Mouse (Mus musculus) intestine, postnatal 0 days (tissue): ENCODE measurements around the gene Cd93. TPM values are rescaled to one million over a fixed set of nuclear protein-coding genes. Genes with fewer than 3 reads are reported as not detected.

Experiments
- ATAC-seq: fragments of 200-750 bp; cut with Nextera tagmentation; 2 replicates; pipeline ENCODE4 v1.8.0; 2017; ENCODE audit warnings: mild to moderate bottlenecking, moderate TSS enrichment, moderate library complexity
- H3K27ac ChIP-seq: fragments of 300-500 bp; sonication (generic); 2 replicates; pipeline ENCODE4 v1.5.1; 2014; ENCODE audit warnings: mild to moderate bottlenecking, low read depth, low read length, moderate library complexity
- H3K27me3 ChIP-seq: fragments of 300-500 bp; sonication (generic); replicated peaks from 2 replicates; pipeline ENCODE4 v1.6.1; 2014; ENCODE audit warnings: low read length, mixed read lengths; ENCODE audit not compliant: control insufficient read depth, insufficient read depth
- H3K36me3 ChIP-seq: fragments of 300-500 bp; sonication (generic); 2 replicates; pipeline ENCODE4 v1.6.1; 2014; ENCODE audit warnings: mild to moderate bottlenecking, moderate library complexity; ENCODE audit not compliant: control insufficient read depth, insufficient read depth
- H3K4me1 ChIP-seq: fragments of 300-500 bp; sonication (generic); replicated peaks from 2 replicates; pipeline ENCODE4 v1.6.1; 2014; ENCODE audit warnings: antibody characterized with exemption, low read length, mixed read lengths; ENCODE audit not compliant: control insufficient read depth, insufficient read depth
- H3K4me2 ChIP-seq: fragments of 300-500 bp; sonication (generic); replicated peaks from 2 replicates; pipeline ENCODE4 v1.6.1; 2014; ENCODE audit warnings: low read depth, mild to moderate bottlenecking, moderate library complexity
- H3K4me3 ChIP-seq: fragments of 300-500 bp; sonication (generic); 2 replicates; pipeline ENCODE4 v1.5.1; 2014; ENCODE audit warnings: low read depth, low read length
- H3K9ac ChIP-seq: fragments of 300-500 bp; sonication (generic); 2 replicates; pipeline ENCODE4 v1.6.1; 2014; ENCODE audit warnings: mild to moderate bottlenecking, low read depth, low read length
- H3K9me3 ChIP-seq: fragments of 300-500 bp; sonication (generic); 2 replicates; pipeline ENCODE4 v1.6.1; 2016; ENCODE audit warnings: mixed run types; ENCODE audit not compliant: control insufficient read depth
- CTCF ChIP-seq: sonication (generic); IDR thresholded peaks from 2 replicates; pipeline ENCODE4 v1.5.1; 2016; ENCODE audit warnings: low read depth, mild to moderate bottlenecking, control low read depth, antibody characterized with exemption, moderate library complexity
- WGBS: fragments of 180-500 bp; shearing (Covaris S2); extraction: QIAGEN DNeasy Blood & Tissue Kit; methylation state at CpG from one replicate; pipeline ENCODE4 v1.1.7; 2014; 5-methylcytosine and 5-hydroxymethylcytosine counted together
- polyA plus RNA-seq: library from polyadenylated mRNA; unstranded; fragments of >200 nt; fragmentation: Nextera tagmentation; extraction: Ambion mirVana; gene quantifications from 2 replicates; pipeline ENCODE4 v1.2.1, GENCODE M21; 2015

Cd93 gene
- polyA plus RNA-seq, 1 experiment from 2014 or later: 4.8 TPM

DNA sequence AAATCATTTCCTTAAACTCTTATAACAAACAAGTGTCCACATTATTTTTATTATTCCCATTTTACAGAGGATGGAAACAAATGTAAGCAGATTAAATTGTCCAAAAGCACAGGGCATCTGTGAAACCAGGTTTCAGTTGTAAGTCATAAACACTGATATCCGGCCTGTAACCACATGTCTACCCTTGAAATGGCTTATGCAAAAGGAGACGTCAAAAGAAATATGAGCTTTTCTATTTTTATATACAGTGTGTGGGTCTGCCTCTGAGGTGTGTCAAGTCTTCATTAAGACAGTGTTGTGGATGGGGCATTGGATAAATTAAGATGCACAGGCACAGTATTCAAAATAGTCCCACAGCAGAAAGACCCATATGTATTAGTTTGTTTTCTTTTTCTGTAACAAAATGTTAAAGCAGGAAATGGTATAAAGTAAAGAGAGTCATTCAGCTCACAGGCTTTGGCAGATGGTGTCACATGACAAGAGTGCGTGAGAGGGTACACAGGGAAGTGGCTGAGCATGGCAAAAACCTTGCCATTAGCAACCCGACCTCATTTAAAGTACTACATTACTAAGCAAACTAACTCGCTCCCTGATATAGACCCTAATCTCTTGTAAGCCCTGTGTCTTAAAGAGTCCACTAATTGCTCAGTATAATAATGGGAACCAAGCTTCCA lies 17.5 kb downstream of the Cd93 start:
- H3K4me2 ChIP-seq: no peak overlapping the region
- no peak for ATAC-seq
- H3K27me3 ChIP-seq: no peaks in the 10 kb centered on the region
- 0 out of 2 replicates have a peak, but pooled peaks cover 3% of the 10 kb centered on the region for H3K4me1 ChIP-seq
- no peaks in the 10 kb centered on the region for H3K36me3 ChIP-seq
- no peak overlapping the region for H3K9ac ChIP-seq
- H3K9me3 ChIP-seq: no peaks in the 10 kb centered on the region
- no peak overlapping the region for H3K4me3 ChIP-seq
- WGBS: 65% methylated on average over 5 of the region's 5 CpGs
- H3K27ac ChIP-seq: no peak overlapping the region
- no peak for TF ChIP-seq CTCF

DNA sequence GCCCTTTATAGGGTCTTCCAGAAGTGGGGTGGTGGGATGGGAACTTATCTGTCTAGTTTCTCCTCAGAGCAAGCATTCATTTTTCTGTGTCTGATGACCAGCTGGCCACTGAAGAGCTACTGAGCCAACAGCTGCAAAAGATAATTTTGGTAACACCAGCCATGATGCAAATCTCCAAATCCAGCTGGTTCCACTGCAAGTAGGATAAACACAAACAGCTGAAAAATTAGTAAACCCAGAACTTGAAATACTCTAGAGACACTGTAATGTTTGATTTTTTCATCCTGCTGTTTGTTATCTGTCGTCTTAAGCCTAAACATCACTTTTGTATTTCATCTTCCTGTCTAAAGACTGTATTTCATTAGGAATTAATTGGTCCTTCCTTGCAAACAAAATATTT lies 21.7 kb downstream of the Cd93 start:
- no peak for ATAC-seq
- Histone ChIP-seq H3K4me3 (no peak overlapping the region), H3K9ac (no peak overlapping the region), H3K36me3 (no peaks in the 10 kb centered on the region), H3K4me1 (no peaks in the 10 kb centered on the region), H3K27me3 (no peaks in the 10 kb centered on the region), H3K4me2 (no peak overlapping the region), H3K9me3 (no peaks in the 10 kb centered on the region), H3K27ac (no peak overlapping the region)
- WGBS: 62% methylated on average over 1 of the region's 1 CpGs
- no peak for TF ChIP-seq CTCF

DNA sequence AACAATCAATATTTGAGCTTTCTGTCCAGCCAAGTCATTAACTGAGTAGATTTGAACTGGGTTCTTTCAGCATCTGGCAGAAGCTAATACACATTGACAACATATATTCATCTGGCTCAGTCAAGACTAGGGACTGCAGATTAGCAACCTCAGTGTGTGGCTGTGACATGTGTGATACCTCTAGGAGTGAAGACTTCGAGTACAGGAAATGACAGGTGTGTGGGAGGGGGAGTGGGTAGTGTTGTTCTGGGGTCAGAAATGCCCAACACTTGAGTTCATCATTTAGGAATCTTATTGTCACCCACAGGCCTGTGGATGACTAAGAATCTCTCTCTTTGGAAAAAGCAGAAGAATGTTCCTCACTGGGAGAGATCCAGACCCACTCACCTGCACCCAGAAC lies 22.3 kb downstream of the Cd93 start:
- Histone ChIP-seq H3K4me2 (no peak overlapping the region), H3K4me1 (no peaks in the 10 kb centered on the region), H3K9ac (no peak overlapping the region), H3K9me3 (no peaks in the 10 kb centered on the region), H3K36me3 (no peaks in the 10 kb centered on the region), H3K4me3 (no peak overlapping the region), H3K27ac (no peak overlapping the region), H3K27me3 (no peaks in the 10 kb centered on the region)
- TF ChIP-seq CTCF: no peak
- ATAC-seq: no peak
- 54% methylated on average over 1 of the region's 1 CpGs for WGBS

DNA sequence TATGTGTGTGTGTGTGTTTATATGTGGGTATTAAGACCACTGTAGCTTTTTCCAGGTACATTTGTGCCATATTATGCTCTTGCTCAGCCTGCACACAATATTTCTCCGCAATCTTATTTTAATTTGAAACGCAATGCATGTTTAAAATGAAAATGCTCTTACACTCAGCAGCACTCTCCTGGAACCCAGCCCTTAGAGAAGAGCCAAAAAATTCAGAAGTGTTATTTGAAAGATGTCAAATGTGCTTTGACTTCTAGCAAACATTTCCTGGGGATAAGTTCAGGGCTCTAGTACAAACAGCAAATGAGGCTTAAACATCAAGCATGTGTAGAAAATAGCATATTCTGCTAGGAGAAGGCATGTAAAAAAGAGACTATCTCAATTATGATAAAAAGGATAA lies 23.6 kb downstream of the Cd93 start:
- H3K4me2 ChIP-seq: no peak overlapping the region
- H3K36me3 ChIP-seq: no peaks in the 10 kb centered on the region
- H3K9me3 ChIP-seq: no peaks in the 10 kb centered on the region
- TF ChIP-seq CTCF: no peak
- H3K4me3 ChIP-seq: no peak overlapping the region
- no peak overlapping the region for H3K27ac ChIP-seq
- whole genome bisulfite sequencing: 80% methylated on average over 2 of the region's 2 CpGs
- no peak for ATAC-seq
- H3K4me1 ChIP-seq: no peaks in the 10 kb centered on the region
- no peaks in the 10 kb centered on the region for H3K27me3 ChIP-seq
- H3K9ac ChIP-seq: no peak overlapping the region

DNA sequence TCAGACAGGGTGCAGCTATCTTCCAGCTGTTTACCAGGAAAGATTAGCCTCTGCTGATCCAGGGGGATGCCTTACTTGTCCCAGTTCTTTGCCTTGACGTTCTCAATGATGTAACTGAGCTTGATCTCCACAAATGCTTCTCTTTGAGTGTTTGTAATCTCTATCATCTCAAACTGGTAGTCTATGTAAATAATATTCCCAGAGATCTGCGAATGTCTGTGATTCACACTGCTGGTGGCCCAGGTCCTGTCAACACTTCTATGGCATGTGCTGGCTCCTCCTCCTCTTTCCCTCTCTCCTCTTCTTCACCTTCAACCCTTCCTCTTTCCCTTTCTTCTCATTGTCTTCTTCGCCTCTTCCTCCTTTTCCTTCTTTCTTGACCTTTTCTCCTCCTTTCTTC lies 24.2 kb downstream of the Cd93 start:
- H3K27ac ChIP-seq: no peak overlapping the region
- no peaks in the 10 kb centered on the region for H3K27me3 ChIP-seq
- H3K4me1 ChIP-seq: no peaks in the 10 kb centered on the region
- no peak overlapping the region for H3K9ac ChIP-seq
- H3K4me3 ChIP-seq: no peak overlapping the region
- no peak for ATAC-seq
- TF ChIP-seq CTCF: no peak
- H3K9me3 ChIP-seq: no peaks in the 10 kb centered on the region
- H3K36me3 ChIP-seq: no peaks in the 10 kb centered on the region
- 49% methylated on average over 3 of the region's 3 CpGs for WGBS
- H3K4me2 ChIP-seq: no peak overlapping the region

DNA sequence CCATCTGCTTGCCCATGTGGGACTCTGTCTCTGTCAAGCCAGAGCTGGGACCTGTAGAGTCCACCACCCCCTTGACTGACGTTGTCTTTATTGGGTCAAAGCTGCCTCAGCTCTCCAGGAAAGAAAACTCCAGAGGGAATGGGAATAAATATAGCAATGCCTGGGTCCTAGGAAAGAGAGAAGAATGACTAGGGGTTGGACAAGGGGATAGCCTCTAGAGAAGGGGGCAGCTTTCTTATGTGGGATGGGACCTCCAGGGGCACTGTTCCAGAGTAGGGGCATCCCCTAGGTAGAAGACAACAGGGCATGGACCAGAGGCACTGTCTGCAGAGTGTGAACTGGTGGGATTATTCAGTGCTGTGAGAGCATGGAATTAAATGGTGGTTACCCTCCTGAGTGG lies 33.5 kb downstream of the Cd93 start:
- 100% methylated on average over 1 of the region's 1 CpGs for WGBS
- Histone ChIP-seq H3K9ac (no peak overlapping the region), H3K27me3 (peaks cover 18% of the 10 kb centered on the region), H3K4me1 (peaks cover 5% of the 10 kb centered on the region; the same call in 1 of the 2 replicates), H3K4me2 (no peak overlapping the region), H3K4me3 (no peak overlapping the region), H3K27ac (no peak overlapping the region), H3K36me3 (no peaks in the 10 kb centered on the region), H3K9me3 (no peaks in the 10 kb centered on the region)
- ATAC-seq: no peak
- no peak for TF ChIP-seq CTCF
